Mouse (Mus musculus): ENCODE data around the gene Eif4e1b. TPM values are rescaled to one million over a fixed set of nuclear protein-coding genes. Genes with fewer than 3 reads are reported as not detected.

Eif4e1b gene
- polyA plus RNA-seq, 1 experiment: not detected

DNA sequence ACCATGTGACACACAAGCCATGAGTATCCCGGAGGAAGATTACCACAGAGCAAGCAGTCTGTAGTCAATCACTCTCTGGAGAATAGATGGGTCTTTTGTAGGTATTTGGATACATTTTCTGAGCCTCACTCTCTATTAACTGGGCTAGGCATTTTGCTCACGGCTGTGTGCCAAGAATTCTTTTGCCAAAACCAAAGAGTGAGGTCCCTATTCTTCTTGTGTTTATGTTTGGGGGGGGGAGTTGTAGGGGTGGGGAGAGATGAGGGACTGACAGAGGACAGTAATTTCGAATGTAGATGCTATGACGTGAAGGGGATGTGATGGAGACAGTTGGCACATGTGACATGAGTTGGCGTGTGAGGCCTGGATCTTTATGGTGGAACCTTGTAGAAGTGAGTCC is 53.3 kb downstream of the Eif4e1b start:
- peaks cover 16% of the 10 kb centered on the region for H3K27me3 ChIP-seq (replicated peaks)
- H3K4me1 ChIP-seq: 0 out of 2 replicates have a peak, but pooled peaks cover 3% of the 10 kb centered on the region
- no peaks in the 10 kb centered on the region for H3K36me3 ChIP-seq (replicated peaks; ENCODE audit: low read length)
- no peak for TF ChIP-seq FLI1 (IDR thresholded peaks at IDR 0.05; ENCODE audit: low read length)
- no peak for TF ChIP-seq GATA1 (IDR thresholded peaks at IDR 0.05; ENCODE audit: borderline replicate concordance, low read length)
- H3K4me3 ChIP-seq (replicated peaks): no peak overlapping the region
- H3K9me3 ChIP-seq: peaks cover 12% of the 10 kb centered on the region

DNA sequence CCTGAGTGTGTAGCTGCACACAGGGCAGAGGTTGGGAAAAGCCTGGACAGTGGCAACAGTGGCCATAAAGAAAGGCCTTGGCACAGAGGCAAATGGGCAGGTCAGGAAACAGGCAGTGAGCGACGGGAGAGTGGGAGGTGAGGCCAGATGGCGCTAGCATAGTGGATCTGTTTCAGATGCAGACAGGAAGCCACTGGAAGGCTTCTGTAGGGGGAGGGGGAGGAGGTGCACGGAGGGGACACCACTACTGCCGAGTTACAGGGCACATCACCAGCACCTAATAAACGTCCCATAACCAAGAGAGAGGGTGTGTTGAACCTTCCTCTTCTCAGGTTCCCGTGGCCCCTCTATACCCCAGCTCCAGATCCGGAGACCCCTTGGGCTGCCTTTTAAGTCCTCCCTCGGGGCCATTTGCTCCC is 53.7 kb downstream of the Eif4e1b start:
- TF ChIP-seq GATA1 (IDR thresholded peaks at IDR 0.05; ENCODE audit: borderline replicate concordance, low read length) (no peak), FLI1 (IDR thresholded peaks at IDR 0.05; ENCODE audit: low read length) (no peak)
- H3K27me3 ChIP-seq (replicated peaks): peaks cover 16% of the 10 kb centered on the region

More for the DNA sequence above, 53.7 kb downstream of the Eif4e1b start:
- Histone ChIP-seq H3K4me3 (replicated peaks) (no peak overlapping the region), H3K36me3 (replicated peaks; ENCODE audit: low read length) (no peaks in the 10 kb centered on the region), H3K4me1 (0 out of 2 replicates have a peak, but pooled peaks cover 3% of the 10 kb centered on the region), H3K9me3 (peaks cover 16% of the 10 kb centered on the region)

Other genes starting within 250 kb of the Eif4e1b start
- 23.2 and 24.6 TPM in 2 replicates for gene 4833439L19Rik, start 218.6 kb upstream of the Eif4e1b start, polyA plus RNA-seq (2012; ENCODE audit: insufficient read depth, low replicate concordance)
- 11.5 TPM in 1 of 2 replicates, not detected in the other for gene Arl10, start 209.0 kb upstream of the Eif4e1b start, polyA plus RNA-seq (2012; ENCODE audit: insufficient read depth, low replicate concordance)
- 6.9 and 22.1 TPM in 2 replicates for gene Nop16, start 193.9 kb upstream of the Eif4e1b start, polyA plus RNA-seq (2012; ENCODE audit: insufficient read depth, low replicate concordance)
- 13.6 and 46.2 TPM in 2 replicates for gene Higd2a, start 193.8 kb upstream of the Eif4e1b start, polyA plus RNA-seq (2012; ENCODE audit: insufficient read depth, low replicate concordance)
- 72.4 and 308 TPM in 2 replicates for gene Cltb, start 172.7 kb upstream of the Eif4e1b start, polyA plus RNA-seq (2012; ENCODE audit: insufficient read depth, low replicate concordance)
- 1.5 and 13.9 TPM in 2 replicates for gene Faf2, start 162.2 kb upstream of the Eif4e1b start, polyA plus RNA-seq (2012; ENCODE audit: insufficient read depth, low replicate concordance)
- 132 and 507 TPM in 2 replicates for gene Rnf44, start 90.1 kb upstream of the Eif4e1b start, polyA plus RNA-seq (2012; ENCODE audit: insufficient read depth, low replicate concordance)
- not detected in 2 replicates for gene Cdhr2, start 82.5 kb upstream of the Eif4e1b start, polyA plus RNA-seq (2012; ENCODE audit: insufficient read depth, low replicate concordance)
- gene Gprin1, start 34.1 kb upstream of the Eif4e1b start, polyA plus RNA-seq (2012; ENCODE audit: insufficient read depth, low replicate concordance): not detected in 2 replicates
- gene Sncb, start 17.4 kb upstream of the Eif4e1b start, polyA plus RNA-seq (2012; ENCODE audit: insufficient read depth, low replicate concordance): 0.62 TPM in 1 of 2 replicates, not detected in the other
- gene Tspan17, start 5.4 kb downstream of the Eif4e1b start, polyA plus RNA-seq (2012; ENCODE audit: insufficient read depth, low replicate concordance): 4.5 and 8.0 TPM in 2 replicates
- not detected in 2 replicates for gene Unc5a, start 165.4 kb downstream of the Eif4e1b start, polyA plus RNA-seq (2012; ENCODE audit: insufficient read depth, low replicate concordance)
- 10.3 TPM in 1 of 2 replicates, not detected in the other for gene Hk3, start 237.4 kb downstream of the Eif4e1b start, polyA plus RNA-seq (2012; ENCODE audit: insufficient read depth, low replicate concordance)

All from megakaryocyte, embryonic 14.5 days (primary cell).